Mouse (Mus musculus) MN1 (cell line): ENCODE measurements at regions not wholly inside any gene's neighbourhood (a gene's known extent, or its start where the extent isn't known, plus 50 kb on each side); places are given as distances from the start of the nearest gene placed in this dataset.

ENCODE experiments used
- DNase-seq: peaks from one replicate; pipeline ENCODE4 v3.0.0-alpha.2; 2016; ENCODE audit warnings: low spot score

- no peak for DNase-seq
Observed at GRCm38 (mm10) chr11:19651929-19652328, 272.2 kb upstream of the Spred2 start.

DNA sequence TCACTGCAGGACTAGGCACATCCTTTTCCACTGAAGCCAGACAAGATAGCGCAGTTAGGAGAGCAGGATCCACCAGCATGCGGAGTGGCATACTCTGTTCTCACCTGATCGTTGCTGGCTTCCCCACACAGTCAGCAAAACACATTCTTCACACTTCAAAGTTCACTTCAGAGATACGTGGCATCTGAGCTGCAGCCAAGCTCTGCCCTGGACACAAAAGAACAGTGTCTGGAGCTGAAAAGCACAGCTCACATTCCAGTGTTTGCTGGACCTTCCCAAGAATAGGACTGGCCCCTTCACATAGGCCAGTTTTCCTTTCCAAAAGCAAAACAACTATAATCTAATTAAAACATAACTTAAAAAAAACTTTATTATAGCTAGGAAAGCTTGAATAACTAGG is 264.7 kb upstream of the Spred2 start:
- DNase-seq, result no peak

GRCm38 (mm10) chr11:19666732-19667131 is 257.4 kb upstream of the Spred2 start:
- no peak for DNase-seq

GRCm38 (mm10) chr11:19670853-19671530 is 253.2 kb upstream of the Spred2 start:
- DNase-seq, result no peak

- DNase-seq, result no peak
Observed at GRCm38 (mm10) chr11:19673012-19673411, 251.2 kb upstream of the Spred2 start.

DNA sequence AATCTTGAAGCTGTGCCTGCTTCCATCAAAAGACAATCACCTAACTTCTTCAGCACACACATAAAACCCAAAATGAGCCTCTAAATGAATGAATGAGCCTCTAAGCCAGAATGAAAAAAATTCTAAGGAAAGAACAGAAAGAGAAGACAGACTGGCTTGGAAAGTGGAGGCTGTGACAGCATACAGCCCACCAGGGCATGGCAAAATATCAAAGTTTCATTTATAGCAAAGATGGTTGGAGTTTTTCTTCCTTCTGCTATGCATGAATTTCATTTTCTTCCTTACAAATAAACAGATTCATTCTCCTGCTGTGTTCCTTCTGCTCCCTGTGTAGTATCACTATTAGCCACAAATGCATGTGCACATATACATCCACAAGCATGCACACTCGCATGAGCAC is 247.7 kb upstream of the Spred2 start:
- no peak for DNase-seq

- no peak for DNase-seq
Observed at GRCm38 (mm10) chr11:19679041-19679440, 245.1 kb upstream of the Spred2 start.

GRCm38 (mm10) chr11:19679669-19680068 is 244.5 kb upstream of the Spred2 start:
- DNase-seq, result no peak

DNA sequence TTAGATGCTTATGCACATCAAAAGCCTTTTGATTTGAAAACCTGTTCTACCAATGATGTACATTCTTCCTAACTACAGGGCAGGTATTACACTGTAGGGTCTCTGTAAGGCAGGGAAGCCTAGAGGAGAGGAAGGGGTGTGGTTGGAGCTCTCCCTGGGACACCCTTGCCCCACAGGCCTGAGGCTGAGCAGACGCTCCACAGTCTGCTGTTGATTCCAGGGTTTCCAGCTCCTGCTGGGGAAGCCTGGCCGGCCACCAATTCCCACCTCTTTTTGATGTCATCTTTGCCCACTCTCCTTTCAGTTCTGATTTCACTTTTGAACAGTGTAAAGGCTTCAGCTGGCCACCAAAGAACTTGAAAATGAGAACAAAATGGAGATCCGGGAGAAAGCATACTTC is 223.0 kb upstream of the Spred2 start:
- DNase-seq, result no peak

DNA sequence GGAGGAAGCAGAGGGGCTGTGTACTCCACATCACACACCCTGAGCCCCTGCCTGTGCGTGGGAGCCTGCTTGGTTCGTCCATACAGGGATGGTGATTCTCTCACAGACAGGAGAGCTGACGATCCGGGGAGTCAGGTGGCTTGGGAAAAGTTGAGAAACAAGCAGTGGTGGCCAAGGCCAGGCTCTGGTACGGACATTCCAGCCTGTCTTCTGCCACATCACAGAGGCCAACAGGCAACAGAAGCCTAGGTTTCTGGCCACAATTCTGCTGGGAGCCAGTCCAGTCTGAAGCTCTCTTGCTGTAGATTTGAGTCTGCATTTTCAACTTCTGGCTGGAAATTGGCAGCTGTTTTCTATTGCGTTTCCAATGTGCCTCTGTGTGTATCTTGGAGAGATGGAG is 215.4 kb upstream of the Spred2 start:
- DNase-seq, result no peak

DNA sequence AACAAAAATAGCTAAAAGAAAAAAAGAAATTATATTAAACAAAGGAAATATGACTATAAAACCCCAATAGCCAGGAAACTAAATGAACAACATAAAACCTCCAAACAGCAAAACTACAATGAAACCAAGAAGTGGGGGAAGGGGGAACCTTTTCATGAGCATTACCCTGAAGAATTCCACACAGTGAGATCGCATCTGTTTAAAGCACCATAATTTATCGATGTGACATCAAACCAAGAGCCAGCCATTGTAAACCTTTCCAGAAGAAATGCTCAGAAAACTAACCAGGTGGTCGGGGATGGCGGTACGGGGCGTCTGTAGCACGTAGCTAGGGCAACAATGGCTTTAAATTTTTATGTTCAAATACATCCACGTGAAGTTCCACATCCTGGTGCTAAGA is 214.8 kb upstream of the Spred2 start:
- DNase-seq, result no peak

GRCm38 (mm10) chr11:19713091-19713490 is 211.1 kb upstream of the Spred2 start:
- DNase-seq, result no peak

- no peak for DNase-seq
Observed at GRCm38 (mm10) chr11:19713597-19713996, 210.6 kb upstream of the Spred2 start.

DNA sequence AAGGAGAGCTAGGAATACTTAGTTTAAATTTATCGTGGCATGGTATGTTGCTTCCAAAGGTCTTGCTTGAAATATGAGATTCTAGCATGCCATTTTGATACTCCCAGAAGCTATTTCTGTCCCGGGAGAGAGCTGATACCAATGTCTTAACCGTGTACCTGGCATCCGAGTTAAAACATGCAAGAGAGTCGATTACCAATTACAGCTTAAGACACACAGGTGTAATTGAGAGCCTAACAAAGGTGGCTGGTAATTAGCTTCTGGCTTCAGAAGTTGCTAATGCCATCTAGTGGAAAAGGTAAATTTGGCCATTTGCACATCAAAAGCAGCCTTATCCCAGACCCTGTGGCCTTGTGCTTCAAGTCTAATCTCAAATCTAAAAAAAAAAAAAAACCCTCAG is 210.0 kb upstream of the Spred2 start:
- no peak for DNase-seq

DNA sequence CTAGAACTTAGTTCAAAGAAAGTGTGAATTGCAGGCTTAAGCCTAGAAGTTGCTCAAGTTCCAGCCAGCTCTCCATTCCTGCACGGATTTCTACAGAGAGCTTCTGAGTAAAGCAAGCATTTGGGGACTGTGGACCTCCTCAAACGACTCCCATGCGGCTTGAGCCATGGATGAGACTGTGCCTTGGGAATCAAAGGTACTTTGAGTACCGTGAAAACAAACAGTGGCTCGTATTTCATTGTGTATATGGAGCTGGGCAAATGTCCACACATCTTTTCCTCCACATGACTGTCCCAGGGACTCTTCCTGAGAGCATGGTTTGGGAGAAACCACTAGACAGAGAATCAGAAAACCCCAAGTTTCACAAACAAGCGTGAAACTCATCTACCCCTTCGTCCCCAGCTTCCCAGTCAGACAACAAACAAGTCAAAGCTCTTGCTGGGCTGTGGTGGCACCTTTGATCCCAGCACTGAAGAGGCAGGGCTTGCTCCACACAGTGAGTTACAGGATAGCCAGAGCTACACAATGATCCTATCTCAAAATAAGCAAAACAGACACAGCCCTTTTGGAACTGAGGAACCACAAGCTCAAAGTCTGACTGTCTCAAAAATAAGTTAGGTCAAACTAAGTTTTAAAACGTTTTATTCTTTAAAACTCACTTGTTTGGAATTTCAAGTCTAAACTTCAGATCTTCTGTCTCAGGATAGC is 209.1 kb upstream of the Spred2 start:
- no peak for DNase-seq

DNA sequence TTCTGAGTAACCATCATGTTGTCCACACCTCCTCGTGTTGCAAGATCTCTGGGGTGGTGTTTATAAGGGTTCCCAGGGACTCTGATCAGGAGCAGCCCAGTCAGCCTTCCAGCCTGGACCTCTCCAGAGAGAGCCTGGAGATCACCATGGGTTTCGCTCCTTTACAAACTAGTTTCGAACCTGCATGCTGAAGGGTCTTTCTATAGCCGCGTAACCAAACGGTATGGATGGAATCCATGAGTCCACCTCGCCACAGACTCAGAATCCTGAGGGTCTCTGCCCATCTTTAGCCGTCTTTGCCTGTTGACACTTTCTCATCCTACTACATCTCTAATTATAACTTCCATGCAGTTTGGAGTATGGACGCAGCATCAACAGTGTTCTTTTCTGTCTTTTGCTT is 206.0 kb upstream of the Spred2 start:
- DNase-seq, result no peak

GRCm38 (mm10) chr11:19729031-19729430 is 195.1 kb upstream of the Spred2 start:
- DNase-seq, result no peak

DNA sequence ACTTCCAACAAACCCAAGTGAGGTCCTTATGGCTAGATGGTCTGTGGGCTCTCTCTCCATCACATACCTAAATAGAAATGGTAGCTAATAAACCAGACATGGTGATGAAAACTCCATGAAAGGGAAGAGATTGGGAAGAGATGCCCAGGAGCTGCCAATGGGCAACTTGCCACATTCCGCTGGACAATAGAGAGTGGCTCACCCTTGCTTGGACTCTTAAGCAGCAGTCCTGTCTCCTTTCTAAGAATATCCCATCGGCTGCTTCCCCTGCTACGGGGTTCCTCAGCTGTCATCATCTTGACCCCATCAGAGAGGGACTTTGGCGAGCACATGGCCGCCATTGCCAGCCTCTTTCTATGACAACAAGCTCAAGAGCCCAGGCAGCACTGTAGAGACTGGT is 193.4 kb upstream of the Spred2 start:
- DNase-seq, result no peak

DNA sequence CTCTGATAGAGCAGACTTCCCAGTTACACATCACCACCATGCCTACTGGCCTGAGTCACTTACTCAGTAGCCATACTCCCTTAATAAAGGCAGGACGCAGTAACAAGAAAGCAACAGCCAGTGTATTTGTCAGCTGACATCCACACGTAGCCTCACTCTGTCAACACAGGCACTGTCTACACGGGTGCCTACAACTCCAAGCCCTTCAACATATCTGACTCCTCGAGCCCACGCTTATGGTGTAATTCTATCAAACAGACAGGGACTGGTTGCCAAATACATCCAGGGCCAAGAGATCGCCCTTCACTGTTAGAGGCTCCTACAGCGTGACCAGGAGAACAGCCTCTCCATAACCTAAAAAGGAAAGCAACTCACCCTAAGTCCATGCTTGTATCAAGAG is 188.1 kb upstream of the Spred2 start:
- no peak for DNase-seq

GRCm38 (mm10) chr11:19736926-19737325 is 187.2 kb upstream of the Spred2 start:
- no peak for DNase-seq

GRCm38 (mm10) chr11:19737331-19737730 is 186.8 kb upstream of the Spred2 start:
- no peak for DNase-seq

DNA sequence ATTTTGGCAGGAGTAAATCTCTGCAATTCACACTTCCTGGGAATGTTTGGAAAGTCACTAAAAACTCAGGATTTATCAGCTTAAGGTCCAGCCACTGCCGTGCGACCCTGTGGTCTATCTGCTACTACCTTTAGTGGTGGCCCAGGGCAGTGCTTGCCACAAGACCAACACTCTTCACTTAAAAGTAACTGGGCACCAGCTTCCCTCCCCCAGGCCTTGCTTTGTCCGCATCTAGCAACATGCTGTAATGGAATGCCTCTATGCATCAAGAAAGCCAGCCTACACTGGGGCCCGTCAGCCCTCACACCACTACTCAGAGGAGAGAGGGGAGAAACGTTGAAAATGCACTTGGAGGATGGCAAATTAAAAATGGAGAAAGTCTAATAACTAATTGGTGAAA is 186.4 kb upstream of the Spred2 start:
- no peak for DNase-seq

DNA sequence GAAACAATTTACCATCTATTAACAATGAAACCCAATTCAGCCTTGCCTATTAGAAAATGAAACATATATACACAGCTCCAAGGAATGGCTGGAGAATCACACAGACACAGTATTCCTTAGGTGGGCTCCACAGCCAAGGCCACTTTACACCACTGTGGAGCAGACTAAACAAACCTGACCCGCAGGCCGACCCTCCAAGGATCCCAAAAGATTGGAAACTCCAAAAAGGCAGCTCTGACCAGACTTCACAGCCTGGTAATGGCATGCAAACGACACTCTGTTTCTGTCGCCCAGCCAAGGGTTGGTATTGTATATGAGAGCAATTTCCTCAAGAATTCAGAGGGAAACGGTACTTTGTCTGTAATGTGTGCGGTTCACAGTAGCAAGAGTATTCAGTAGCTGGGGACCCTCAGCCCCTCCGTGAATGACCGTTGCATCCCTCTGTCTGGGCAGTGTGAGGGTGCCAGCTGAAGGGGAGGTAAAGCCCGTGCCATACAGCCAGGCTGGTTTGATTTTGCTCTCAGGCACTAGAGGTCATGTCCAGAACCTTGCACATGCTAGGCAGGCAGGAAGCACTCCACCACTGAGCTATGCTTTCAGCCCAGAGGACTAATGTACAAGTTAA is 184.5 kb upstream of the Spred2 start:
- no peak for DNase-seq

DNA sequence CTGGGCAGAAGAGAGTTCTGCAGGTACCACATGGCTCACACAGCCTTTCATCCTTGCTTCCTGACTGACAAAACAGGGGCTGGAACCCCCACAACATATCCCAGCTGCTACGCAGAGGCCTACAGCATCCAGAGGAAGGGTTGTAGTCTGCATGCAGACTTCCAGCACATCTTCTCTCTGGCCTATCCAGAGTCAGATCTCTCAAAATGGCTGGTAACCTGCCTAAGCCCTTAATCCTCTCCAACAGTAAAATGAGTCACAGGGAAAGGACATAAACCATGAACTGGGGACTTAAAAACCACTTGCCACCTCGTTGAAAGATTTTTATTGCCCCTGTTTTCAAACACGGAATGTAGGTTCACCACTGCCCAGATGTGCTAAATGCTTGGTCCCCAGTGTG is 183.6 kb upstream of the Spred2 start:
- no peak for DNase-seq
